Mouse (Mus musculus) cerebral cortex, adult 2 months (tissue): ENCODE results near the gene Col1a2.

Source experiments
- WGBS: fragments of 180-500 bp; shearing (Covaris S2); methylation state at CpG from one replicate; pipeline ENCODE4 v1.1.7; 2018; 5-methylcytosine and 5-hydroxymethylcytosine counted together

The Col1a2 gene

GRCm38 (mm10) chr6:4504603-4505131, at the start of gene Col1a2:
Gene Col1a2, plus strand, starts transcription at chr6:4504814.
- 53% methylated on average over 3 of the region's 3 CpGs for WGBS

GRCm38 (mm10) chr6:4455518-4455917, 49.1 kb upstream of the Col1a2 start:
- WGBS = 62% methylated on average over 5 of the region's 5 CpGs

- 41% methylated on average over 5 of the region's 5 CpGs for WGBS
Observed at GRCm38 (mm10) chr6:4455961-4456617, 48.5 kb upstream of the Col1a2 start.

GRCm38 (mm10) chr6:4456691-4457447, 47.7 kb upstream of the Col1a2 start:
- WGBS = 71% methylated on average over 12 of the region's 12 CpGs

- 60% methylated on average over 6 of the region's 6 CpGs for WGBS
Observed at GRCm38 (mm10) chr6:4457555-4457996, 47.0 kb upstream of the Col1a2 start.

- 60% methylated on average over 3 of the region's 3 CpGs for WGBS
Observed at GRCm38 (mm10) chr6:4465320-4465719, 39.3 kb upstream of the Col1a2 start.

GRCm38 (mm10) chr6:4483577-4483936, 21.1 kb upstream of the Col1a2 start:
- WGBS = 55% methylated on average over 4 of the region's 4 CpGs

- WGBS = 60% methylated on average over 7 of the region's 7 CpGs
Observed at GRCm38 (mm10) chr6:4483937-4484601, 20.5 kb upstream of the Col1a2 start.

- 22% methylated on average over 1 of the region's 1 CpGs for WGBS
Observed at GRCm38 (mm10) chr6:4488349-4488748, 16.3 kb upstream of the Col1a2 start.

- WGBS = 65% methylated on average over 1 of the region's 1 CpGs
Observed at GRCm38 (mm10) chr6:4488966-4489365, 15.6 kb upstream of the Col1a2 start.

- WGBS = 66% methylated on average over 6 of the region's 6 CpGs
Observed at GRCm38 (mm10) chr6:4489366-4490245, 15.0 kb upstream of the Col1a2 start.

- 78% methylated on average over 2 of the region's 2 CpGs for WGBS
Observed at GRCm38 (mm10) chr6:4493666-4494065, 10.9 kb upstream of the Col1a2 start.

GRCm38 (mm10) chr6:4496428-4496827, 8.2 kb upstream of the Col1a2 start:
- 75% methylated on average over 1 of the region's 1 CpGs for WGBS

- WGBS = 26% methylated on average over 1 of the region's 1 CpGs
Observed at GRCm38 (mm10) chr6:4503106-4503505, 1.5 kb upstream of the Col1a2 start.

- 6% methylated on average over 31 of the region's 31 CpGs for WGBS
Observed at GRCm38 (mm10) chr6:4505158-4505997, 764 bp downstream of the Col1a2 start.

- WGBS = 35% methylated on average over 11 of the region's 11 CpGs
Observed at GRCm38 (mm10) chr6:4506106-4506505, 1.5 kb downstream of the Col1a2 start.

- 79% methylated on average over 5 of the region's 5 CpGs for WGBS
Observed at GRCm38 (mm10) chr6:4506791-4507190, 2.2 kb downstream of the Col1a2 start.

GRCm38 (mm10) chr6:4507323-4507722, 2.7 kb downstream of the Col1a2 start:
- WGBS = 84% methylated on average over 1 of the region's 1 CpGs

GRCm38 (mm10) chr6:4508279-4508678, 3.7 kb downstream of the Col1a2 start:
- 84% methylated on average over 4 of the region's 4 CpGs for WGBS

GRCm38 (mm10) chr6:4509395-4509794, 4.8 kb downstream of the Col1a2 start:
- WGBS = 77% methylated on average over 4 of the region's 4 CpGs

GRCm38 (mm10) chr6:4514671-4515070, 10.1 kb downstream of the Col1a2 start:
- 91% methylated on average over 2 of the region's 2 CpGs for WGBS
